Mouse (Mus musculus) cerebellum, adult 8-10 months (tissue): ENCODE measurements at regions not wholly inside any gene's neighbourhood (a gene's known extent, or its start where the extent isn't known, plus 50 kb on each side); places are given as distances from the start of the nearest gene placed in this dataset.

Source experiments
- DNase-seq: peaks from one replicate; pipeline ENCODE4 v3.0.0; 2022

GRCm38 (mm10) chr8:64542501-64542900, 150.4 kb downstream of the Cpe start:
- no peak for DNase-seq

GRCm38 (mm10) chr8:64539846-64540472, 152.9 kb downstream of the Cpe start:
- no peak for DNase-seq

GRCm38 (mm10) chr8:64531780-64532179, 161.1 kb downstream of the Cpe start:
- no peak for DNase-seq

GRCm38 (mm10) chr8:64522441-64523102, 170.3 kb downstream of the Cpe start:
- no peak for DNase-seq

DNA sequence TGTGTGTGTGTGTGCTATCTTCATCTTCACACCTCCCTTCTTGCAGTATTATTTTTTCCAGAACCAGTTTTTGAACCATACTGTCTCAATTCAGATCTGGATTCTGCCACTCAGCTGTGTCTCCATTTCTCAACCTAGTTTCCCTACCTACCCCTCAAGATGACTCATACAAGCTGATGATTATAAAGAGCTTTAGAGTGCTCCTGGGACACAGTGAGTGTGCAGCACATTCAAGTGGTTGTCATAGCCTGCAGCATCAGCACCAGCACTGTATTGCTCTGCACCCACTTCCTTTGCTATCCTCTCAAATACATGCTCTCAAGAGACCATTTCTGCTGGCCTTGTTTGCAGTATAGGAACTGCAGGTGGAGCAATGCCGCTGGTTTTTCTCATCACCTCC, 173.2 kb downstream of the Cpe start:
- DNase-seq = no peak

- no peak for DNase-seq
Observed at GRCm38 (mm10) chr8:64515923-64516322, 176.9 kb downstream of the Cpe start.

DNA sequence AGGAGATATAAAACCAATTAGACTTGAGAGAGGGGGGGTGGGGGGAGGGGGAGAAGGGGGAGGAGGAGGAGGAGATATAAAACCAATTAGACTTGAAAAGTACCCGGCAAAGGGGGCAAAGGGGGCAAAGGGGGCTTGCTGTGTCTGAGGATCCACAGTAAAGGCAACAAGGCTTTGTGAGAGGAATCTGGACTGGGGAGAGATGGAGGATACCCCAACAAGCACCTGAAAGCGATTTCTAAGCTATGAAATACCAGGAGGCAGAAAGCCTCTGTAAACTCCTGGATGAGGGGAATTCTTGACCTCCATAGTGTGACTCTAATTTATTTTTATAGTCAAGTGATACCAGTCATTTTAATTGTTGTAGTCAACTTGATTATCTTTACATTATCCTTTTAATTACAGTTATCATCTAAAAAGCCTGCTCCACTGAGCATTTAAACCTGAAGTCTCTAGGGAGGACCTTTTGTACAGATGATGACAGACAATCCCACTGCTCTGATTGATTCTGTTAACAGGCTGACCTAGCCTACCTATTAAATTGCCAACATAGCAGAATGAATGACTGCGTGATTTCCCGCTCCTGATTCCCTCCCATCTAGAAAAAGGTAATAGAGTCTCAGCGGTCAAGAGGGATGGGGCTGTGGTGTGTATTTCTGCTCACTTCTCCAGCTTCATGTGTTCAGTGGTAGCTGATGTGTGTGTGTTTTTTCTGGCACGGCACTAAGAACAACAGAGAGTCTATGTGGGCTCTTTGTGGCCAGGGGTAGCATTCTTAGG, 195.4 kb downstream of the Cpe start:
- no peak for DNase-seq

GRCm38 (mm10) chr8:64496333-64497213, 196.3 kb downstream of the Cpe start:
- no peak for DNase-seq

- no peak for DNase-seq
Observed at GRCm38 (mm10) chr8:64491561-64491960, 201.3 kb downstream of the Cpe start.

GRCm38 (mm10) chr8:64488057-64488456, 204.8 kb downstream of the Cpe start:
- DNase-seq = no peak

- no peak for DNase-seq
Observed at GRCm38 (mm10) chr8:64473276-64473675, 219.6 kb downstream of the Cpe start.

DNA sequence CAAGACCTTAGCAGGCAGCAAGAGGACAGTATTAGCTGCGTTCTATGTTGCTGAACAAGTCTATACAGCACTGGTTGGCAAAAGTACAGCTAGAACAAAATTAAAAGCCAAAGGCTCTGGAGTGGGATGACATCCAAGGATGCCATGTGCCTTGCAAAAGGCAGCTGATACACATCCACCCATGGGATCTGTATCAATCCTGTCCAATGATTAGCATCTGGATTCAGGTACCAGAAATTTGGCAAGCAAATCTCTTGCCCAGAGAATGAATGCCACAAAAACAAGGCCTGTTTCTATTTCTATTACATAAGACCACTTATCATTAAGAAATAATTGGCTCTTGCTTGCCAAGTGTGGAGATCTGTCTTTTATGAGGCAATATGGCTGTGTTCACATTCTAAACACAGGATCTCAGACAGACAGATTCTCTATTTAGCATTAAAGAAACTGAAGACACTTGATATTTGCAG, 220.0 kb downstream of the Cpe start:
- DNase-seq = no peak

- no peak for DNase-seq
Observed at GRCm38 (mm10) chr8:64461136-64461535, 231.7 kb downstream of the Cpe start.

- no peak for DNase-seq
Observed at GRCm38 (mm10) chr8:64456970-64457369, 235.9 kb downstream of the Cpe start.

GRCm38 (mm10) chr8:64454736-64455135, 238.1 kb downstream of the Cpe start:
- no peak for DNase-seq

DNA sequence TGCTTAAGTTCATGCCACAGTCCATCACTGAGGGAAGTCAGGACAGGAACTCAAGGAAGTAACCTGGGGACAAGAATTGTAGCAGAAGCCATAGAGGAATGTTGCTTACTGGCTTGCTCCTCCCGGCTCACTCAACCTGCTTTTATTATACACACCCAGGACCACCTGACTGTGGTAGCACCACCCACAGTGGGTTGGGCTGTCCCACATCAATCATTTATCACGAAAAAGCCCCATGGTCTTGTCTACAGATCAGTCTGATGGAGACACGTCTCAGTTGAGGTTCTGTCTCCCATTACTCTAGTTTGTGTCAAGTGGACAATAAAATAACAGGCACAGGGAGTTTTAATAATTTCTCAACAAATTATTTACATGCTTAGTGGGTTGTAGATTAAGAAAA, 239.3 kb upstream of the Tll1 start:
- no peak for DNase-seq

DNA sequence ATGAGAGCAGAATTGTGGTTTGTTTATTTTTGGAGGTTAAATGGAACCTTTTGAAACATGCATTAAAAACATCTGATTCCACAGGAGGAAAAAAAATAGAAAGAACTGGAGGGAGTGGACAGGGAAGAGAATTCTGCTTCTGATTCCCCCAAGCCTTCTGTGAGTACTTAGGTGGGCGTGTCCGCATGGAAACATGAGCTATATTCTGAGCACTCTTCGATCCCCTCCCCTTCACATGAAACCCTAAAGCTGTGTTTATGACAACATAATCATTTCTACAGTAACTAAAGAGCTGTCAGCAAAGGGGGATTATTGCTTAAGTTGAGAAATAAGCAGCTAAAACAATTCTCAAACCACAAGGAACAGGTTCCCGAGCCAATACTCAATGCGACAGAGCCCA, 238.4 kb upstream of the Tll1 start:
- no peak for DNase-seq

- no peak for DNase-seq
Observed at GRCm38 (mm10) chr8:64438489-64438888, 232.4 kb upstream of the Tll1 start.

- DNase-seq = no peak
Observed at GRCm38 (mm10) chr8:64434648-64435047, 228.6 kb upstream of the Tll1 start.

- DNase-seq = no peak
Observed at GRCm38 (mm10) chr8:64422850-64423214, 216.8 kb upstream of the Tll1 start.

- no peak for DNase-seq
Observed at GRCm38 (mm10) chr8:64422200-64422849, 216.3 kb upstream of the Tll1 start.

GRCm38 (mm10) chr8:64421502-64422199, 215.6 kb upstream of the Tll1 start:
- DNase-seq = no peak
